Mouse (Mus musculus) kidney, adult 2 months (tissue): ENCODE results near the gene Kctd19. TPM values are rescaled to one million over a fixed set of nuclear protein-coding genes. Genes with fewer than 3 reads are reported as not detected.
A peak's percentile ranks its signal among the peaks of the same experiment; 100 is the strongest.

Experiments
- DNase-seq: peaks from one replicate; pipeline ENCODE4 v3.0.0; 2021
- H3K27ac ChIP-seq: fragments of 200-500 bp; 2 replicates; pipeline ENCODE4 v1.5.1; 2012; ENCODE audit warnings: low read depth, low read length, control low read depth, inconsistent platforms; ENCODE audit not compliant: insufficient read depth
- H3K27me3 ChIP-seq: fragments of 200-500 bp; replicated peaks from 2 replicates; pipeline ENCODE4 v1.6.1; 2012; ENCODE audit warnings: mild to moderate bottlenecking, moderate library complexity, low read length, inconsistent platforms; ENCODE audit not compliant: control insufficient read depth, insufficient read depth
- H3K36me3 ChIP-seq: fragments of 200-500 bp; 2 replicates; pipeline ENCODE4 v1.6.1; 2012; ENCODE audit warnings: mild to moderate bottlenecking, moderate library complexity, low read length, inconsistent platforms; ENCODE audit not compliant: control insufficient read depth, insufficient read depth
- H3K4me1 ChIP-seq: fragments of 200-500 bp; 2 replicates; pipeline ENCODE4 v1.6.1; 2011; ENCODE audit warnings: low read length; ENCODE audit not compliant: control insufficient read depth, insufficient read depth
- H3K4me3 ChIP-seq: fragments of 200-500 bp; 2 replicates; pipeline ENCODE4 v1.5.1; 2011; ENCODE audit warnings: mild to moderate bottlenecking, low read depth, low read length, control low read depth; ENCODE audit not compliant: insufficient read depth
- CTCF ChIP-seq: fragments of 200-500 bp; conservative IDR thresholded peaks from 2 replicates; pipeline ENCODE4 v1.5.1; 2011; ENCODE audit warnings: low read depth, mild to moderate bottlenecking, control low read depth, low read length, moderate library complexity, mixed read lengths; ENCODE audit not compliant: insufficient read depth, insufficient read length
- POLR2A ChIP-seq: fragments of 200-500 bp; IDR thresholded peaks from one replicate; pipeline ENCODE4 v1.6.1; 2011; ENCODE audit warnings: low read depth, low read length, control low read depth
- WGBS: fragments of 180-500 bp; shearing (Covaris S2); methylation state at CpG from one replicate; pipeline ENCODE4 v1.1.7; 2018; 5-methylcytosine and 5-hydroxymethylcytosine counted together
- polyA plus RNA-seq: library from polyadenylated mRNA; depleted of rRNA; stranded (reverse); fragments of >200 nt; gene quantifications from 2 replicates; pipeline ENCODE4 v1.2.3, GENCODE M21; 2012

The Kctd19 gene
- polyA plus RNA-seq, 1 experiment, result 0.17 TPM

- Histone ChIP-seq H3K4me3 (no peak overlapping the region), H3K27ac (no peak overlapping the region), H3K36me3 (no peaks in the 10 kb centered on the region), H3K27me3 (no peaks in the 10 kb centered on the region), H3K4me1 (0 out of 2 replicates have a peak, but pooled peaks cover 4% of the 10 kb centered on the region)
- DNase-seq, result no peak
- WGBS, result 45% methylated on average over 15 of the region's 15 CpGs
- no peak for TF ChIP-seq POLR2A
Measured at GRCm38 (mm10) chr8:105359208-105359607, 54.1 kb downstream of the Kctd19 start.

- 88% methylated on average over 14 of the region's 14 CpGs for WGBS
- no peak overlapping the region for H3K27ac ChIP-seq
- H3K4me1 ChIP-seq, result no peaks in the 10 kb centered on the region
- no peak for DNase-seq
- no peak for TF ChIP-seq POLR2A
- no peak for TF ChIP-seq CTCF
- no peaks in the 10 kb centered on the region for H3K36me3 ChIP-seq
- H3K27me3 ChIP-seq, result no peaks in the 10 kb centered on the region
- H3K4me3 ChIP-seq, result no peak overlapping the region
Measured at GRCm38 (mm10) chr8:105356681-105357080, 56.6 kb downstream of the Kctd19 start.

GRCm38 (mm10) chr8:105355179-105356024, 57.9 kb downstream of the Kctd19 start:
- DNase-seq, result peak; percentile 75
- WGBS, result 68% methylated on average over 26 of the region's 26 CpGs
- peak overlapping the region; percentile 19; the same call in 1 of the 2 replicates for H3K27ac ChIP-seq

GRCm38 (mm10) chr8:105354549-105354948, 58.8 kb downstream of the Kctd19 start:
- H3K27me3 ChIP-seq, result no peaks in the 10 kb centered on the region
- TF ChIP-seq CTCF, result no peak
- no peak for TF ChIP-seq POLR2A
- H3K4me1 ChIP-seq, result no peaks in the 10 kb centered on the region
- H3K27ac ChIP-seq, result no peak overlapping the region
- no peak overlapping the region for H3K4me3 ChIP-seq
- no peaks in the 10 kb centered on the region for H3K36me3 ChIP-seq
- no peak for DNase-seq
- 97% methylated on average over 4 of the region's 4 CpGs for WGBS

More at GRCm38 (mm10) chr8:105355179-105356024, 57.9 kb downstream of the Kctd19 start:
- Histone ChIP-seq H3K4me3 (0 out of 2 replicates have a peak overlapping the region, but pooled peaks have one; percentile 19), H3K36me3 (no peaks in the 10 kb centered on the region), H3K4me1 (no peaks in the 10 kb centered on the region), H3K27me3 (no peaks in the 10 kb centered on the region)
- TF ChIP-seq CTCF, result no peak
- no peak for TF ChIP-seq POLR2A

GRCm38 (mm10) chr8:105353583-105354135, 59.6 kb downstream of the Kctd19 start:
- Histone ChIP-seq H3K4me3 (no peak overlapping the region), H3K27me3 (no peaks in the 10 kb centered on the region), H3K27ac (no peak overlapping the region), H3K4me1 (no peaks in the 10 kb centered on the region), H3K36me3 (no peaks in the 10 kb centered on the region)
- DNase-seq, result no peak
- 65% methylated on average over 8 of the region's 8 CpGs for WGBS
- no peak for TF ChIP-seq CTCF
- no peak for TF ChIP-seq POLR2A

- Histone ChIP-seq H3K4me3 (no peak overlapping the region), H3K36me3 (no peaks in the 10 kb centered on the region), H3K27ac (no peak overlapping the region), H3K27me3 (no peaks in the 10 kb centered on the region), H3K4me1 (no peaks in the 10 kb centered on the region; the same call in 1 of the 2 replicates)
- no peak for DNase-seq
- TF ChIP-seq CTCF, result no peak
- TF ChIP-seq POLR2A, result no peak
- WGBS, result 72% methylated on average over 7 of the region's 7 CpGs
Measured at GRCm38 (mm10) chr8:105350186-105350585, 63.1 kb downstream of the Kctd19 start.

GRCm38 (mm10) chr8:105349096-105349771, 64.1 kb downstream of the Kctd19 start:
- H3K4me3 ChIP-seq, result peak overlapping the region; percentile 64
- TF ChIP-seq CTCF (no peak), POLR2A (no peak)
- no peaks in the 10 kb centered on the region for H3K36me3 ChIP-seq
- no peaks in the 10 kb centered on the region for H3K27me3 ChIP-seq
- DNase-seq, result no peak
- WGBS, result 4% methylated on average over 48 of the region's 48 CpGs
- H3K27ac ChIP-seq, result no peak overlapping the region
- no peaks in the 10 kb centered on the region; the same call in 1 of the 2 replicates for H3K4me1 ChIP-seq
